In the genomic region with DNA sequence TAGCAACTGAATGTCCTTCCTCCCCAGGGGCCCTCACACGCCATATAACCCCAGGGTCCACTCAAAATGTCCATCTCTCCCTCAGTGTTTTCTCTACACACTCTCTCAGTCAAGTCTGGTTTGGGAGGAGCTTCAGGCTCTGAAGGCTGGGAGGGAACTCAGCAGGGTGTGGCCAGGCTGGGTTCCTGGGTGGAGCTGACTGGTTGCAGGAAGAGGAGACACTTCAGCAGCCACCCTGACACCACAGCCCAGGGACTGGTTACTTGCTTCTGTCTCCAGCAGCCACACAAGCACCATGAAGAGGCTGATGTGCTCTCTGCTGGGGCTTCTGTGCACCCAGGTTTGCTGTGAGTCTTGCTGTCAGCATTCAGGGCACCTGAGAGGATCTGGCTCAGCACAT, we compare ENCODE assay signal across 8 mouse cellular contexts.
DNase-seq lines count a peak whose midpoint lies in the region; ATAC-seq and TF ChIP-seq lines count a peak whose summit lies in the region.
"Not testable (repeated sequence)": the region's sequence is repeated elsewhere in the genome, so short reads cannot be mapped to it uniquely, and the experiment has no call there.

No protein-coding gene starts in this region.

- H3K9me3 ChIP-seq in G1E (replicated peaks); heart, embryonic 13.5 days; liver, embryonic 12.5 days (replicated peaks); megakaryocyte, embryonic 14.5 days: not testable (repeated sequence)

- H3K27ac ChIP-seq in heart, embryonic 13.5 days (replicated peaks), result not testable (repeated sequence)
- H3K27ac ChIP-seq in liver, embryonic 12.5 days, result peak overlapping the region; percentile 61

- H3K9ac ChIP-seq in heart, embryonic 13.5 days, result not testable (repeated sequence)
- H3K9ac ChIP-seq in liver, embryonic 12.5 days, result peak overlapping the region; percentile 61

- WGBS in heart, embryonic 13.5 days, result 38% methylated on average over 1 of the region's 1 CpGs
- 29% methylated on average over 1 of the region's 1 CpGs for WGBS in liver, embryonic 12.5 days (ENCODE audit: insufficient replicate concordance)

- ATAC-seq in G1E (ENCODE audit: extremely low read depth, insufficient number of reproducible peaks, low FRiP score, poor library complexity, severe bottlenecking), result peak; percentile 40; the same call in 1 of the 2 replicates
- not testable (repeated sequence) for ATAC-seq in heart, embryonic 13.5 days (ENCODE audit: extremely low read depth, insufficient number of reproducible peaks, low FRiP score, low TSS enrichment)
- ATAC-seq in liver, embryonic 12.5 days, result peak; percentile 95

- not testable (repeated sequence) for H3K27me3 ChIP-seq in G1E (ENCODE audit: insufficient read depth, low read length); heart, embryonic 13.5 days (replicated peaks); liver, embryonic 12.5 days (replicated peaks); megakaryocyte, embryonic 14.5 days (replicated peaks)

- H3K36me3 ChIP-seq in G1E (replicated peaks); heart, embryonic 13.5 days; liver, embryonic 12.5 days: not testable (repeated sequence)
- H3K36me3 ChIP-seq in megakaryocyte, embryonic 14.5 days (replicated peaks; ENCODE audit: low read length), result peaks cover 29% of the 10 kb centered on the region

- H3K4me2 ChIP-seq in heart, embryonic 13.5 days, result peak overlapping the region; percentile 24; the same call in 1 of the 2 replicates
- H3K4me2 ChIP-seq in liver, embryonic 12.5 days, result peak overlapping the region; percentile 69

- not testable (repeated sequence) for TF ChIP-seq CTCF in G1E (IDR thresholded peaks at IDR 0.05; ENCODE audit: low read depth, low read length)

- not testable (repeated sequence) for H3K4me1 ChIP-seq in G1E (ENCODE audit: insufficient read depth, low read depth, low read length); heart, embryonic 13.5 days
- H3K4me1 ChIP-seq in liver, embryonic 12.5 days, result peaks cover 18% of the 10 kb centered on the region
- H3K4me1 ChIP-seq in megakaryocyte, embryonic 14.5 days, result peaks cover 81% of the 10 kb centered on the region

- peak overlapping the region; percentile 50; the same call in 1 of the 2 replicates for H3K4me3 ChIP-seq in G1E (ENCODE audit: low read depth, low read length)
- not testable (repeated sequence) for H3K4me3 ChIP-seq in heart, embryonic 13.5 days
- H3K4me3 ChIP-seq in liver, embryonic 12.5 days, result peak overlapping the region; percentile 47
- peak overlapping the region; percentile 92 for H3K4me3 ChIP-seq in megakaryocyte, embryonic 14.5 days (replicated peaks)

- DNase-seq in 416B (ENCODE audit: low read depth) (peak; percentile 77), G1E (ENCODE audit: low spot score) (peak; percentile 4)
- peak; percentile 54 for DNase-seq in c-Kit-positive CD71-positive TER-119-negative erythroid progenitor cells, embryonic 14.5 days (ENCODE audit: low read depth)
- DNase-seq in spleen, postnatal 4 days (ENCODE audit: low spot score in 2 of 2), result peak; percentile 48 to 66
- DNase-seq in thymus, postnatal 36 days, result peak; percentile 66 to 81

Comparison
In these comparisons a context has a peak if more than half of its experiments do, and no peak if none do; other contexts are left out.
1. DNase-seq: peak in every context shown above with its lines; median percentile 77 in 416B; 74 in thymus, postnatal 36 days; 57 in spleen, postnatal 4 days; 54 in c-Kit-positive CD71-positive TER-119-negative erythroid progenitor cells, embryonic 14.5 days; 4 in G1E.